Mouse (Mus musculus) thymus, adult 18-20 months (tissue): Measurements from ENCODE around the gene Ubr2.
A peak's percentile ranks its signal among the peaks of the same experiment; 100 is the strongest.

ENCODE experiments used
- DNase-seq, 2 experiments: peaks; one replicate each; pipeline ENCODE4 v3.0.0; 2022; ENCODE audit warnings: mixed read lengths in 2 of 2

Gene Ubr2

DNA sequence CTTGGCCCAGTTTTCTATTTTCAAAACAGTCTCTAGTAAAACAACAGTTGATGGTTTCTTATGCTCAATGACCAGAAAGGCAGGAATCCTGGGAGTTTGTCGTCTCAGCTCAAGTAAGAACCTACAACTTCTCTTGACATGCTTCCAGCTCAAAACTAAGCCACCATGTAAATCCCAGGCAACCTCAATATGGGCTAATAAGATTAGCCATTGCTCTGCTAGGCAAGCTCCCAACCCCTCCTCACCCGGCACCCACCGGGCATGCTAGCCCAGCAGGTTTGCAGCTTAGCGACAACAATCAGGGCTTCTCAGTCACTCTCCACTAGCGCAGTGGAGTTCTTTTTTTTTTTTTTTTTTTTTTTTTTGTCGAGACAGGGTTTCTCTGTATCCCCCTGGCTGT is 84.2 kb downstream of the Ubr2 start:
- no peak for DNase-seq

DNA sequence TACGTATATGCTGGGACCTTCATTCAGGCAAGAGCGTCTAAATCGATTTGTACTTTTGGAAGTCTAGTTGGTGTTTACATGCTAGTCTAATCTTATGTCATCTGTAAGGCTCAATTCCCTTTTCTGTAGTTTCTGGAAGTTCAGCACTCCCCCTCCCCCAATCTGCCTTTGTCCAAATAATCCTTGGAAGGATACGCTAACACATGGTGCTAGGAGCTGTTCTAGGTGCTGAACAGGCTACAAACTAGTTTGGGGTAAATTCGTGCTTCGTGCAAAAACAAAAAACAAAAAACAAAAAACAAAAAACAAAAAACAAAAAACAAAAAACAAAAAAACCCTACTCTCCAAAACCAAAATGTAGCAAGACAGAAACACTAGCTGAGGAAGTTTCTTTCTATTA is 89.5 kb downstream of the Ubr2 start:
- no peak for DNase-seq

DNA sequence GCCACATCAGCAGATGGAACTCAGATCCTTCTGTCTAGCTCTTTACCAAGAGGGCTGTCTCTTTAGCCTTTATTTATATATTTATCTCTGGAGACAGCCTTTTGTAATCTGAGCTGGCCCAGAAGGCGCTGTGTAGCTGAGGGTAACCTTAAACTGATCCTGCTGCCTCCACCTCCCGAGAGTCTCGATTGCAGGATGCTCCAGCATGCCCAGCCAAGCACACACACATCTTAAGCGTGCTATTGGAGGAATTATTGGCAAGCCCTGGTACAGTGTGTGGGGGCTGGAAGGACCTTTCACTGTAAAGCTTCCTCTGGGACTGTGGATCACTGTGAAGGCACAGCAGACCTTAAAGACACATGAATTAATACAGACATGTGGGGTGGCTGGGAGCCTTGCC is 91.4 kb downstream of the Ubr2 start:
- no peak for DNase-seq

DNA sequence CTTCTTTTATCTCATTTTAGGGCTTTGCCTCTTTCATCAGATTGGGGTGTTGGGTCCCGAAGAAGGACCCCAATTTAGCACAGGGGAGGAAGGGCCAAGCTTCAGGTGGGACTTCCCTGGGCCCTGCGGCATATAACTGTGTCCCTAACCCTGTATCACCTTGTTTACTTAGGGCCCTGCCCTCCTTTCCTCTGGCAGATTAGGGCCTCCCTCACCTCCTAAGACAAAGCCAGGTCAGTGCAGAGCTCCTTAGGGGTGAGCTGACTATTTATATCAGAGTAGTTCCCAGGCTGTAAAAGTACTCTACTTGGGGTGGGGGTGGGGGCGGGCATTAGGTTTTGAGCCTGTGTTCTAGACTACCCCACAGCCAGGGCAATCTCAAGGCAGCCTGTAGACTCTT is 95.2 kb downstream of the Ubr2 start:
- DNase-seq: no peak

DNA sequence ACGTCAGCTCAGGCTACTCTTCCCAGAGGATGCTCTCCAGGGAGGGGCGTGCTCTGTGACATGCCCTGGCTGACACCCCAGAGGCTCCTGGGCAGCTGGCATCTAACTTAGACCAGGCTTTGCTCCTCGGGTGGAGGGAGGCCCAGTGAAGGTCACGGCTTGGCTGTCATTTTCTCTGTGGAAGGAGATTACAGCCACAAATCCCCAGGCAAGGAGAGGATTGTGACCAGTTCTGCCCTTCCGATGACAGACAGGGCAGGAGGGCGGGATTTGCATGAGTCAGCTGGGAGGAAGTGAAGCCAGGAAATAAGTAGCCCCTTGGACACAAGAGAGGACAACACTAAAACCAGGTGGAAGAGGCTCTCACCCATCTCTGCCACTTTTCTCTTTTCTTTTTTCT is 98.0 kb downstream of the Ubr2 start:
- DNase-seq: no peak

DNA sequence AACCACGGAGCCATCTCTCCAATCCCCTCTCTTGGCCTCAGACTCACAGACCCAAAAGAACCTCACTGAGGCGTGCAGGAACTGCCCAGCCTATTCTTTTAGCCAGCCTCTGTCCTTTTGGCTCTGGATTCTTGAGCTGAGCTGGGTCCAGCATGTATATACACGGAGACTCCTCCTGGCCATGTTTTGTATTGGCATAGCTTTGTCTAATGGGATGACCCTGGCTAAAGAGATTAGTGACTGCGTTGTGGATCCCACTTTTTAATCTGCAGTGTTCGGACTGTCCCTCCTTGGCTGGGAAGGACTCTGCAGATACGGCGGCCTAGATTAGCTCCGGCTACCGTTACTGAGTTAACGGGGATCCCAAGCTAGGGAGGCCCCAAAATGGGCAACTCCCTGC is 100.2 kb downstream of the Ubr2 start, which contains the start of gene Prph2:
Prph2 (plus strand) TSS at position 274 of the 400 bp plus-strand sequence.
- no peak for DNase-seq

DNA sequence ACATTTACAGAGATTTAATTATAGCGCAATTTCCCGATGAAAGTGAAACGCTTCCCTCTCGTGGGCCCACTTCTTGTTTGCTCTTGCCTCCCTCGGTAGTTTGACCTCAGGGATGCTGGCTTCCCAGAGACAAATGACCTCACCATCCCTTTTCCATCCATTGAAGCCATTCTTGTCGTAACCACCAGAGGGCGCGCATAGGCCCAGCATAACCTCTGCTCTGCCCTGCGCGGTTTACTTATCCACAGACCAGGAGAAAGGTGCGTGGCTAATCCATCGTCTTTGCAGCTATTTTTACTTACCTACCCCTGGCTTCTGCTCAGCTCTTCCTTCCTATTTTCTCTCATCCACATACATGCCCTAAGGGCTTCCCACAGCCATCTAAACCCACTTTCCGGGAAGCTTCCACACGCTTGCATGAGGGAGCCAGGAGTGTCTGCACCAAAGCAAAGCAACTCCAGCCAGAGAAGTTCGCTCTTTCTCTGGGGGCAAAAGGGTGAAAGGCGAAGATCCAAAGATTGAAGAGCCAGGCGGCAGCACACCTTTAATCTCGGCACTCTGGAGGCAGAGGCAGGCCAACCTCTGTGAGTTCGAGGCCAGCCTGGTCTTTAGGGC is 106.4 kb downstream of the Ubr2 start:
- DNase-seq: peak; percentile 32 to 33

DNA sequence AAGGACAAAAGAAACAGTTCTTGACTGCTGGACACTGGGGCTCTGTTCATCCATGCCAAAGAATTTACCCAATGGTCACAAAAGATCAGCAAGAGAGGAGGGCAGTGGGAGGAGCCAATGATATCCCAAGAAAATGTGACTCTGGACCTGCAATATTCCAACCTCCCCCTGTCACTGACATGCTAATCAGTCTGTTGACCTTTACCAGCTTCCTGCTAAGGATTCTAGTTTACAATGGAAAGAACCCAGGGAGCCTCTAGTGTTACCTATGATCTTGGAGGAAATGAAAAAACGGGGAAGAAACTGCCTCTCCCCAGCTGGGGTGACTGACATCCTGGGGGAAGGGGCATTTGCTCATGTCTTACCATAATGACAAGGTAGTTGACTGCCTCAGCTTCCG is 109.4 kb downstream of the Ubr2 start:
- no peak for DNase-seq

DNA sequence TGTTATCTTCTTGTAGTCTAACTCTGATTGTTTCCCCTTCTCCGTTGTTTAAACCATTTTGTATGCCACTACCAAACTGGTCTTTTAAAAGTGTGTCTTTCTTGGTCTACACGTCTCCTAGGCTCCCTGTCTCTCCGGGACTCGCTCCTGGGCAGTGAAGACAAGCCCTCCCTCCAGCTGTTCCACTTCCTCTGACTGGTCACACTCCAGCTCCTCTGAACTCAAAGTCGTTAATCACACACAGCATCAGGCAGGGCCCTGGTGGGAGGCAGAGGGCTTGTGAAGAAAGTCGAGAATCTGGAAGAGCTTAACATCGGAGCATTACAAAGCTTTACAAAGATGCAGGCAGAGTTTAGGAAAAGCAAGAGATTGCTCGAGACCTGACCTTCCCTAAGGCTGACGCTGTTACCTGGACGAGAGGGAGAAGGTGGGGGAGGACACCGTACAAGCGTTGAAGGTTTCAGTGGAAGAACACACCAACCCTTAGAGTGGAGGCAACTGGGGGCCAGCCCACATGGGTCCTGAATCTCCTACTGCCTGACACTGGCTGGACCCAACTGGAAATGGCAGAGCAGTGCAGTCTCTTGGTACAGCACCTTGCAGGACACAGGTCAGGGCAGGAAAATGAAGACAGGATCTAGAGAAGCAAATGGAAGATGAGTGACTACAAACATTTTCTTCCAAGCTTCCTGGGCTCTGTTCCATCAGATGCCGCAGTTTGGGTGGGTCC is 113.0 kb downstream of the Ubr2 start:
- DNase-seq: no peak

DNA sequence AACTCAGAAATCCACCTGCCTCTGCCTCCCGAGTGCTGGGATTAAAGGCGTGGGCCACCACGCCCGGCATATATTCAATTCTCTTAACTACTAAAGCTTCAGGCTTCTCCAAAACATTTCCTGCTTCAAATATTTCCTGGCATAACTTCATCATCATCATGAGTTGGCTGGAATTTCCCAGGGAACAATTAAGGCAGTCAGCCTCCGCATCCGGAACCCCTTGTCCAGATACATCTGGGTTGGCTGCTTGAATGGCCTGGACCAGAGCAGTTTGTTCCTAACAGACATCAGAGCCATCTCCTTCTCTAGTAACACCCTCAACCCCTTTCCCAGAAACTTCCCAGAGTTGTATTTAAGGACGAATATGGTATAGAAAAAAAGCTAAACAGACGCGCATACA is 114.9 kb downstream of the Ubr2 start:
- DNase-seq: no peak

DNA sequence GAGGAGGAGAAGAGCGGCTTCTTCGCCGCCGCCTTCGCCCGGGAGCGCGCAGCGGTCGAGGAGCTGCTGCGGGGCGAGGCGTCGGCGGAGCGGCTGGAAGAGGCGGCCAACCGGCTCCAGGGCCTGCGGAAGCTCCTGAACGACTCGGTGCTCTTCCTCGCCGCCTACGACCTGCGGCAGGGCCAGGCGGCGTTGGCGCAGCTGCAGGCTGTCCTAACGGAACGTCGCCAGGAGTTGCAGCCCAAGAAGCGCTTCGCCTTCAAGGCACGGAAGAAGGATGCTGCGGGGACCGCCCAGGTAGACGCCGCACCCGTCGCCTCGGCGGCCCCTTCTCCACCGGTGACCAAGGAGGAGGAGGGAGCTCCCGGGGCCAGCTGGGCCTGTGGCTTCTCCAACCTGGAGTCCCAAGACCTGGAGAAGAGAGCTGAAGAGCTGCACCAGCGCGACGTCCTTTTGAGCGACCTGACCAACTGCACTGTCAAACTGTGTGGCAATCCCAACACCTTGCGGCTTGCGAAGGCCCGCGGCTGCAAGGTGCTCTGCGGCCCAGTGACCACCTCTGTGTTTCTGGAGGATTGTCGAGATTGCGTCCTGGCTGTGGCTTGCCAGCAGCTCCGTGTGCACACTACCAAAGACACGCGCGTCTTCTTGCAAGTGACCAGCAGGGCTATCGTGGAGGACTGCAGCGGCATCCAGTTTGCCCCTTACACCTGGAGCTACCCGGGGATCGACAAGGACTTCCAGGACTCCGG is 119.3 kb downstream of the Ubr2 start:
- peak; percentile 40 to 55 for DNase-seq

DNA sequence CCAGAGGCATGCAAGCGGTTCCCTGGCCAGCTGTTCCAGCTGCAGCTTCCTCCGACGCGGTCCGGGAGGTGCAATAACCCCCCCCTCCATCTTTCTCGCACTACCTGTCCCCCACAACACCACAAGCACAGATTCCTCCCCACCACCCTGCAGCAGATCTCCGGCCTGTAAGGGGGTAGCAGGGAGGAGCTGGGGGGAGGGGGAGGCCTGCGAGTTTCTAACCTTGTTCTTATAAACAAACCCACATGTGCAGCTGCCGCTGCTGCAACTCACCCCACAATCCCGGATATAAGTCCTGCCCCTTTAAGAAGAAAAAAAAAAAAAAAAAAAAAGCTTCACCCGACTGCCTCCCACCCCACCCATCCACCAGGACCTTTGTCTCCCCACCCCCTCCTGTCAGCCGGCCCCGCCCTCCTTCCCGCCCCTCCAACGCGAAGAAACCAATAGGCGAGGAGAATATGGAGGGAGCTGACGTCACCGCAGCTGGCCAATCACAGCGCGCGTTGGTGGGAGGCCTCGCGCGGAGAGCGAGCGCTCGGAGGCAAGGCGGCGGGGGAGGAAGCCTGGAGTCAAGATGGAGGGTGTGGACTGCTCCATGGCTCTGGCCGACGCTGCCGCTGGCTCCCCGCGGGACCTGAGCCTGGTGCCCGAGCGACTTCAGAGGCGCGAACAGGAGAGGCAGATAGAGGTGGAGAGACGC is 120.1 kb downstream of the Ubr2 start, which contains the start of gene Tbcc:
Tbcc (plus strand) TSS at position 569 of the 700 bp plus-strand sequence.
- DNase-seq: peak; percentile 94 to 96

DNA sequence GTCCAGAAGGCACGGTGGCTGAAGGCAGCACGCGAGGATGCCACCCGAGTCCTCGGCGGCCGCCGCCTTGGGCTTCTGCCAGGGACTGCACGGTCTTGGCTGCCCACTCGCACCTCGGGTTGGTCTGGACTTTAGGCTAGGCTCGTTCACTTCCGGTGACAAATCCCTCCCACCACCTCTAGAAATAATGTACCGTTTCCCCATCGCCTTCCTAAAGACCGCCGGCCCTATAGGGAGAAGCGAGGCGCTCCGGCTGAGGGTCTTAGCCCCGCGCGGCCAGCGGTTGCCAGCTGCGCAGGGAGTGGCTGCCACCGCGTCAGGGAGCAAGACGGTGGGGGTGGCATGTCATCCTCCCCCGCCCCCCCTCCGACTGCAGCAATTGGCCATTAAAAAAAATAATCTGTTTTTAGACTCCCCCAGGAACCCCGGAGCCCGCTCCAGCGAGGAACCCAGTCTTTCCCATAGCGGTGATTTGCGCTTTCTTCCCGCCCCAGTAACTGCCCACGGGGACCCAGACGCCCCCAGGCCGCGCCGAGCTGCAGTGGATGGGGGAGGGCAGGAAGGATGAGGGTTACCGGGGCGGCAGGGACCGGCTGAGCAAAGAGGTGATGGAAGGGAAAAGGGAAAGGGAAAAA is 120.8 kb downstream of the Ubr2 start:
- DNase-seq: peak; percentile 52 to 68

DNA sequence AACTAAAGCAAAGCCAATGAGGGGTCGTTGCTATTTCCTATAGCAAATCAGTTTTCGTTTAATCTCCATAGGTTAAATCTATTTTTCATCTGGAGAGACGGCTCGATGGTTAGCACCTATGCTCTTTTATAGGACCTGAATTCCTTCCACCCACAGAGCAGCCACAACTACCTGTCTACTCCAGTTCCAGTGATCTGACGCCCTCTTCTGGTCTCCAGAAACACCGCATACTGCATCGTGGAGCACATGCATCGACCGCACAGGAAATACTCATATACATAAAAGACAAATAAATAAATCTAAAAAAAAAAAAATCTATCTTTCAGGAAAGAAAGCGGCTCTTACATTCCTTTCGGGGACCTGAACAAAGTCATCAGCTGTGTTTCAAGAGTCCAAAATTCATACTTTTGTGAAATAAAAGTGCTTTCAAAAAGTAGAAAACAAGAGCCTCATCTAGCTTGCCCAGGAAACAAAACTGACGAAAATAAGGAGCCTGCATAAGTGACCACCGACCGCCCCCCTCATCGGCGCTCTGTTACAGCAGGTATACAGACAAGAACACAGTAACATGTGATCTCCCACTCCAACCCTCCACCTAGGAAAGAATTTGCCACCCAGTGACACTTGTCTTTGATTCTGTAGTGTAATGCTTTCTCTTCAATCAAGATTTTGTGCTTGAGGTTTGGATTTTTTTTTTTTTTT is 121.7 kb downstream of the Ubr2 start:
- peak in 1 of 2 experiments; percentile 45 for DNase-seq

DNA sequence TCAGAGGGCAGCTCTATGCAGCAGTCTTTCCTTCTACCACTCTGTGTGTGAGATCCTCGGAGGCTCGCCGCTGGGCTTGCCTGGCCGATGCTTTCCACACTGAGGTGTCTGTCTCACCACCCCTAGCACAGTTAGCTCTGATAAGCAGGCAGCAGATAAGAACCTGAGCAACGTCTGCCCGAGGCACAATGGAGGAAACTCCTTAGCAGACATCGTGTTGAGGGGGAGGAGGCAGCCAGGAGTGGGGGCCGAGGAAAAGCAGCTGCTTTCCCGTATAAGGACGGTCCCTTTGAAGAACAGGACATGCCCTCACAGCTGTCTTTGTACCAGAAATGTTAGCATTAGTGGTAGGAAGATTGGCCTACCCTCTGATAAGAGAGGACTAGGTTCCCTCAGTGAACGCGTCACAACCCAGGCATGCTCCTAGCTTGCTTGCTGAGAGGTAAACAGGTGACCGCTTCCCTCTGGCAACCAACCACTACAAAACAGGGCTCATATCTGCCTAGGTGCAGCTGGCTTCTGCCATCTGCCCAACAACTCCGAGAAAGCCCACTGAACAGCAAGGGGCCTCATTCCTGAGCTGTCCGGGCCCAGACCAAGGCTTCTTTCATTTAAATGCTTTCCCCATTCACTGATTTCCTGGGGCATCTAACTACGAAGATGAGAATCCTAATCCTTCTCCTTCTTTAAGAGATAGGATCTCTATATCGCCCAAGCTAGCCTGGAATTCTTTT is 124.3 kb downstream of the Ubr2 start:
- no peak for DNase-seq

DNA sequence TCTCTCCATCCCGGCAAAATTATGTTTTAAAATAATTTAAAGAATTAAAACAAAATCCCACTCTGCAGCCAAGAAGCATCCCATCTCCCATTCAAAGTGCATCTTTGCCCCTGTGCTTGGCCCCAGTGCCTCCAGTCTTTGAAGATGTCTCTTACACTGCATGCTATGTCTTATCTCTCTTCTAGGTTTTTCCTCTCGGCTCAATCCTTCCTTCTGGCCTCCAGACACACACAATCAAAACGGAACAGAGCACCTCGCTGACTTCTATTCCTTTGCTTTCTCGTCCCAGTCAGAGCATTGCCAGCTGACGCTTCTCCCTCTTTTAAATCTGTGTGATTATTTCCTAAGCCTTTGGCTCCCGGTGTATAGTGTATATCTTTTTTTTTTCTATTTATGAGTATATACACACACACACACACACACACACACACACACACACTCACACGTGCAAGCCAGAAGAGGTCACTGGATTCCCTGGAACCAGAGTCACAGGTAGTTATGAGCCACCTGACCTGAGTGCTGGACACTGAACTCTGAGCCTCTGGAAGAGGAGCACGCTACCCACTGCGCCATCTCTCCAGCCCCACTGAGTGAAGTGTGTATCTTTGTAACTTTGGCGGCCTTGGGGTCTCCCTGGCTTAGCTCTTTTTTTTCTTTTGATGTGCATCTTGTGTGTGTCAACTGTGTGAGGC is 125.0 kb downstream of the Ubr2 start:
- DNase-seq: no peak

DNA sequence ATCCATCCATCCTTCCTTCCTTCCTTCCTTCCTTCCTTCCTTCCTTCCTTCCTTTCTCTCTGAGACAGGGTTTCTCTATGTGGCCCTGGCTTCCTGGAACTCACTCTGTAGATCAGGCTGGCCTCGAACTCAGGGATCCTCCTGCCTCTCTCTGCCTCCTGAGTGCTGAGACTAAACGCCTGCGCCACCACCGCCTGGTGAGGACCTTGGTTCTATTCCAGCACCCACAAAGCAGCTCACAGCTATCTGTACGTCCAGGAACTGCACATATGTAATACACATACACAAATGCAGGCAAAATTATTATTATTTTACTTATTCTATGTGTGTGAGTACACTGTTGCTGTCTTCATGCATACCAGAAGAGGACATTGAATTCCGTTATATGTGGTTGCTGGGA is 125.6 kb downstream of the Ubr2 start:
- DNase-seq: no peak

DNA sequence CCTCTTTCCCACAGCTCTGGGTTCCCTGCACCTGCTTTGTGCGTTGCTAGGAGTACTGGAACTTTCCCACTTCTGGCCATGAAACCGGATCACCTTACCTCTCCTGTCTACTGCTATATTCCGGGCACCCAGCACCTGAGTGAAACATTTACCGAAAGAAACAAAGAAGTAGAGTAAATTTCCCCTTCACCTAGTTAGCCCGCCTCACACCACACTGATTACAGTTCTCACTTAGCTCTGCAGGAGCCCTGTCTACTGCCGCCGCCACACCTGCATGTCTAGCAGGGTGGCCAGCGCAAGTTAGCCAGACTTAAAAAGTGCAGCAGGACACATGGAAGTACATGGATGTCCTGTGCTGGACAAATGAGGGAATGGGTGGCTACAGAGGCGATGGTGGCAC is 127.2 kb downstream of the Ubr2 start:
- no peak for DNase-seq

DNA sequence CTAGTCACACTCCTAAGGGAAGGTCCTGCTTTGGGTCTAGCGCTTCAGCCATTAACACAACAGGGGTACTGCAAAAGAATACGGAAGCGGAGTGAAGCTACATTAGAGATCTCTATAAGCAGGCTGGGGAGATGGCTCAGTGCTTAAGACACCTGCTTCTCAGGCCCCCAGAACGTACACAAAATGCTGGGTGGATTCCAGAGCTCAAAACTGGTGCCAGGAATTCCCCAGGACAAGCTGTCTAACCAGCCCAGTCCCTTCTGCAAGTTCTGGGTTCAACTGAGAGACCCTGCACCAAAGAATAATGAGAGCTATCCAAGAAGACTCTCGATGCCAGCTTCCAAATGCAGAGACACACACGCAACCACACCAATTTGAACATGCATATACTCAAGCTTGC is 128.6 kb downstream of the Ubr2 start:
- DNase-seq: no peak

DNA sequence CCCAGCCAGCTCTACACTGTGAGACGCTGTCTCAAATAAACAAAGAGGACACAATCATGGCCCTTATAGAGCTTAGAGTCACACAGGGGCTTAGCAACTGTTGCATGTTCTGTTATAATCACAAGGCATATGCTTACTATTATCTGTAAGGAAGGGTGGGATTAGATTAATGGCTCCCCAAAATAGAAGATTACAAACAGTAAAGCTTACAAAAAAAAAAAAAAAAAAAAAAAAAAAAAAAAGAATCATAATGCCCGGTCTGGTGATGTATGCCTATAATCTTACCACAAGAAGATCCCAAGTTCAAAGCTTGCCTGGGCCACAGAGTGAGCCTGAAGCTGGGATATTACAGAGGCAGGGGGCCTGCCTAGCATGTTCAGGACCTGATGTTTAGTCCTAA is 130.0 kb downstream of the Ubr2 start:
- DNase-seq: no peak

DNA sequence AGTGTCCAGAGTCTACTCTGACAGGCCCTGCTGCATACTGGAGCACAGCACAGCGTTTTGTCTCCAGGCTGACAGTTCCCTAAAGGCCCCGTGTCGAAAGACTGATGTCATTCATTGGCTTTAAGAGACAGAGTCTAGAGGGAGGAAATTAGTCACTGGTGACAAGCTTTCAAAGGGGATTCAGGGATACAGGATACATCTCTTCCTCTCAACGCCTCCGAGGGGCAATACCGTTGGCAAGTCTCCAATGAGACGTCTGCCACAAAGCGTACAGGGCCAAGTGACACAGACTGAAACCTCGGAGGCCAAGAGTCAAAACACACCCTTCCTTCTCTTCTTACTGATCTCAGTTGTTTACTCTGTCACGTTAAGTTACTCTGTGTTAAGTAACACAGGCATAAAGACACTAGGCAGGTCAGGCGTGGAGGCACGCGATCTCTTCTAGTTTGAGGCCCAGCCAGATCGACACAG is 130.5 kb downstream of the Ubr2 start:
- no peak for DNase-seq
